Mouse (Mus musculus) forebrain, embryonic 14.5 days (tissue): ENCODE data around the gene Lrrc36. TPM values are rescaled to one million over a fixed set of nuclear protein-coding genes. Genes with fewer than 3 reads are reported as not detected.

Source experiments
- ATAC-seq: fragments of 200-750 bp; cut with Nextera tagmentation; 2 replicates; pipeline ENCODE4 v1.8.0; 2017; ENCODE audit warnings: mild to moderate bottlenecking, moderate library complexity
- DNase-seq: peaks from one replicate; pipeline ENCODE4 v3.0.0-alpha.2; 2015; ENCODE audit warnings: low spot score
- H3K27ac ChIP-seq: fragments of 300-500 bp; sonication (generic); 2 replicates; pipeline ENCODE4 v1.5.1; 2014; ENCODE audit warnings: low read depth, mild to moderate bottlenecking, control low read depth, low read length, moderate library complexity
- H3K27me3 ChIP-seq: fragments of 300-500 bp; sonication (generic); replicated peaks from 2 replicates; pipeline ENCODE4 v1.6.1; 2014; ENCODE audit warnings: low read length, control low read depth, mixed read lengths; ENCODE audit not compliant: control insufficient read depth, insufficient read depth
- H3K36me3 ChIP-seq: fragments of 300-500 bp; sonication (generic); 2 replicates; pipeline ENCODE4 v1.6.1; 2014; ENCODE audit warnings: low read length, control low read depth; ENCODE audit not compliant: control insufficient read depth, insufficient read depth
- H3K4me1 ChIP-seq: fragments of 300-500 bp; sonication (generic); 2 replicates; pipeline ENCODE4 v1.6.1; 2014; ENCODE audit warnings: antibody characterized with exemption, low read length, control low read depth; ENCODE audit not compliant: control insufficient read depth, insufficient read depth
- H3K4me2 ChIP-seq: fragments of 300-500 bp; sonication (generic); 2 replicates; pipeline ENCODE4 v1.6.1; 2014; ENCODE audit warnings: mild to moderate bottlenecking, control low read depth, low read length
- H3K4me3 ChIP-seq: fragments of 300-500 bp; sonication (generic); 2 replicates; pipeline ENCODE4 v1.5.1; 2014; ENCODE audit warnings: low read depth, low read length, control low read depth
- H3K9ac ChIP-seq: fragments of 300-500 bp; sonication (generic); 2 replicates; pipeline ENCODE4 v1.6.1; 2014; ENCODE audit warnings: mild to moderate bottlenecking, low read length, control low read depth, moderate library complexity
- H3K9me3 ChIP-seq: fragments of 300-500 bp; sonication (generic); replicated peaks from 2 replicates; pipeline ENCODE4 v1.6.1; 2016; ENCODE audit warnings: low read length, control low read depth, mixed read lengths; ENCODE audit not compliant: control insufficient read depth
- WGBS: fragments of 180-500 bp; shearing (Covaris S2); extraction: QIAGEN DNeasy Blood & Tissue Kit; methylation state at CpG from one replicate; pipeline ENCODE4 v1.1.7; 2014; 5-methylcytosine and 5-hydroxymethylcytosine counted together
- polyA plus RNA-seq: library from polyadenylated mRNA; unstranded; fragments of >200 nt; fragmentation: Nextera tagmentation; extraction: Ambion mirVana; gene quantifications from 2 replicates; pipeline ENCODE4 v1.2.1, GENCODE M21; 2014

The Lrrc36 gene
- polyA plus RNA-seq, 1 experiment from 2014 or later = 0.43 TPM

GRCm38 (mm10) chr8:105493495-105493894, 80.1 kb downstream of the Lrrc36 start:
- no peak overlapping the region for H3K9ac ChIP-seq
- ATAC-seq (no peak), DNase-seq (no peak)
- WGBS = 77% methylated on average over 3 of the region's 3 CpGs
- peaks cover 4% of the 10 kb centered on the region; the same call in 1 of the 2 replicates for H3K4me1 ChIP-seq
- no peak overlapping the region for H3K4me3 ChIP-seq
- H3K9me3 ChIP-seq = no peaks in the 10 kb centered on the region
- no peak overlapping the region for H3K27ac ChIP-seq
- no peaks in the 10 kb centered on the region for H3K27me3 ChIP-seq
- no peak overlapping the region for H3K4me2 ChIP-seq
- no peaks in the 10 kb centered on the region for H3K36me3 ChIP-seq

GRCm38 (mm10) chr8:105494566-105494965, 81.2 kb downstream of the Lrrc36 start:
- WGBS = 84% methylated on average over 3 of the region's 3 CpGs
- H3K4me1 ChIP-seq = peaks cover 4% of the 10 kb centered on the region; the same call in 1 of the 2 replicates
- H3K9me3 ChIP-seq = no peaks in the 10 kb centered on the region
- ATAC-seq = no peak
- no peak for DNase-seq
- no peaks in the 10 kb centered on the region for H3K27me3 ChIP-seq
- H3K9ac ChIP-seq = no peak overlapping the region
- no peak overlapping the region for H3K27ac ChIP-seq
- H3K4me3 ChIP-seq = no peak overlapping the region
- H3K4me2 ChIP-seq = no peak overlapping the region
- H3K36me3 ChIP-seq = no peaks in the 10 kb centered on the region

- no peaks in the 10 kb centered on the region for H3K36me3 ChIP-seq
- peak; percentile 43 for DNase-seq
- peak overlapping the region; percentile 96 for H3K4me2 ChIP-seq
- WGBS = 18% methylated on average over 17 of the region's 17 CpGs
- peak overlapping the region; percentile 86; the same call in 1 of the 2 replicates for H3K9ac ChIP-seq
- peak overlapping the region; percentile 71 for H3K4me3 ChIP-seq
- H3K4me1 ChIP-seq = peaks cover 4% of the 10 kb centered on the region; the same call in 1 of the 2 replicates
- no peaks in the 10 kb centered on the region for H3K27me3 ChIP-seq
- ATAC-seq = 0 out of 2 replicates have a peak, but pooled peaks have one; percentile 6
- H3K27ac ChIP-seq = no peak overlapping the region
- no peaks in the 10 kb centered on the region for H3K9me3 ChIP-seq
These were observed 82.3 kb downstream of the Lrrc36 start for GRCm38 (mm10) chr8:105495350-105496302.

- Histone ChIP-seq H3K36me3 (no peaks in the 10 kb centered on the region), H3K27ac (peak within 1 kb of the TSS; percentile 72), H3K4me2 (peak within 1 kb of the TSS; percentile 96), H3K27me3 (no peaks in the 10 kb centered on the region), H3K4me3 (peak within 1 kb of the TSS; percentile 71), H3K9me3 (no peaks in the 10 kb centered on the region), H3K9ac (peak within 1 kb of the TSS; percentile 86), H3K4me1 (peaks cover 4% of the 10 kb centered on the region; the same call in 1 of the 2 replicates)
- peak; percentile 93 for ATAC-seq
- DNase-seq = peak; percentile 86
- under 1% methylated on average over 64 of the region's 68 CpGs for WGBS
These were observed 83.2 kb downstream of the Lrrc36 start, which contains the start of gene Zdhhc1 for GRCm38 (mm10) chr8:105496439-105497180. Gene Zdhhc1, minus strand, starts transcription at chr8:105496902.

GRCm38 (mm10) chr8:105499787-105500186, 86.4 kb downstream of the Lrrc36 start:
- H3K27ac ChIP-seq = no peak overlapping the region
- no peak for ATAC-seq
- no peak overlapping the region for H3K9ac ChIP-seq
- no peak overlapping the region for H3K4me3 ChIP-seq
- peaks cover 4% of the 10 kb centered on the region; the same call in 1 of the 2 replicates for H3K4me1 ChIP-seq
- H3K36me3 ChIP-seq = no peaks in the 10 kb centered on the region
- H3K9me3 ChIP-seq = no peaks in the 10 kb centered on the region
- 78% methylated on average over 12 of the region's 12 CpGs for WGBS
- no peaks in the 10 kb centered on the region for H3K27me3 ChIP-seq
- H3K4me2 ChIP-seq = no peak overlapping the region
- DNase-seq = no peak

GRCm38 (mm10) chr8:105504617-105505016, 91.2 kb downstream of the Lrrc36 start:
- no peak overlapping the region for H3K9ac ChIP-seq
- no peak for ATAC-seq
- 92% methylated on average over 3 of the region's 3 CpGs for WGBS
- H3K4me3 ChIP-seq = no peak overlapping the region
- no peaks in the 10 kb centered on the region for H3K9me3 ChIP-seq
- no peaks in the 10 kb centered on the region for H3K36me3 ChIP-seq
- DNase-seq = no peak
- no peaks in the 10 kb centered on the region for H3K4me1 ChIP-seq
- H3K4me2 ChIP-seq = no peak overlapping the region
- no peaks in the 10 kb centered on the region for H3K27me3 ChIP-seq
- H3K27ac ChIP-seq = no peak overlapping the region

GRCm38 (mm10) chr8:105506977-105507376, 93.6 kb downstream of the Lrrc36 start:
- ATAC-seq = no peak
- DNase-seq = no peak
- WGBS = 80% methylated on average over 6 of the region's 6 CpGs
- no peaks in the 10 kb centered on the region for H3K9me3 ChIP-seq
- H3K9ac ChIP-seq = no peak overlapping the region
- H3K4me3 ChIP-seq = no peak overlapping the region
- no peak overlapping the region for H3K27ac ChIP-seq
- H3K4me1 ChIP-seq = no peaks in the 10 kb centered on the region
- no peaks in the 10 kb centered on the region for H3K27me3 ChIP-seq
- no peaks in the 10 kb centered on the region for H3K36me3 ChIP-seq
- no peak overlapping the region for H3K4me2 ChIP-seq

- Histone ChIP-seq H3K4me1 (no peaks in the 10 kb centered on the region), H3K27me3 (no peaks in the 10 kb centered on the region), H3K36me3 (no peaks in the 10 kb centered on the region), H3K4me3 (no peak overlapping the region), H3K4me2 (no peak overlapping the region), H3K9me3 (no peaks in the 10 kb centered on the region), H3K9ac (no peak overlapping the region; the same call in 1 of the 2 replicates), H3K27ac (no peak overlapping the region)
- DNase-seq (peak; percentile 17), ATAC-seq (no peak)
- 59% methylated on average over 1 of the region's 2 CpGs for WGBS
These were observed 95.4 kb downstream of the Lrrc36 start for GRCm38 (mm10) chr8:105508758-105509157.
